Mouse (Mus musculus): ENCODE results near the gene Stip1. TPM values are rescaled to one million over a fixed set of nuclear protein-coding genes. Genes with fewer than 3 reads are reported as not detected.

Stip1 gene
- polyA plus RNA-seq, 1 experiment, result 215 TPM

DNA sequence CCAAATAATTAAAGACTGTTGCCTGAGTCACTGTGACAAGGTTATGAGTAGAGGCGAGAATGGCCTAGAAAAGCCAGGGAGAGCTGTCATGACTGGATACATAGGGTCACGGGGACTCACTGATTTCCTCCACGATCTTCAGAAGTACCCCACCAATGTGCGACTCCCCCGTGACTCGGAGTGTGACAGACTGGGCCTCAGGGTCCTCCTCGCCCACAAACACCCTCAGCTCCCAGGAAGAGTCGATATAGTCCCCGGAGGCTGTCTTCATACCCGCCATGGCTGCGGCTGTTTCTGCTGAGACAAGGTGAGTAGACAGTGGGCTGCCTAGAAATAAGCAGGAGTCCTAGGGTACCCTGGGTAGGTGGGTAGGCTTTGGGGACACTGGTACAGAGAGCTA is 21.2 kb downstream of the Stip1 start:
- no peak for TF ChIP-seq CTCF (IDR thresholded peaks at IDR 0.05; ENCODE audit: borderline replicate concordance, insufficient read depth, low read depth, low read length)
- H3K27ac ChIP-seq (ENCODE audit: insufficient read depth, low read length), result no peak overlapping the region
- WGBS, result 92% methylated on average over 11 of the region's 11 CpGs
- H3K4me3 ChIP-seq (replicated peaks; ENCODE audit: insufficient read depth, low read depth, low read length), result no peak overlapping the region
- DNase-seq, result no peak
- H3K4me1 ChIP-seq (ENCODE audit: control insufficient read depth, insufficient read depth, low read length), result no peaks in the 10 kb centered on the region
- no peaks in the 10 kb centered on the region for H3K27me3 ChIP-seq (ENCODE audit: control insufficient read depth, insufficient read depth, low read length)

DNA sequence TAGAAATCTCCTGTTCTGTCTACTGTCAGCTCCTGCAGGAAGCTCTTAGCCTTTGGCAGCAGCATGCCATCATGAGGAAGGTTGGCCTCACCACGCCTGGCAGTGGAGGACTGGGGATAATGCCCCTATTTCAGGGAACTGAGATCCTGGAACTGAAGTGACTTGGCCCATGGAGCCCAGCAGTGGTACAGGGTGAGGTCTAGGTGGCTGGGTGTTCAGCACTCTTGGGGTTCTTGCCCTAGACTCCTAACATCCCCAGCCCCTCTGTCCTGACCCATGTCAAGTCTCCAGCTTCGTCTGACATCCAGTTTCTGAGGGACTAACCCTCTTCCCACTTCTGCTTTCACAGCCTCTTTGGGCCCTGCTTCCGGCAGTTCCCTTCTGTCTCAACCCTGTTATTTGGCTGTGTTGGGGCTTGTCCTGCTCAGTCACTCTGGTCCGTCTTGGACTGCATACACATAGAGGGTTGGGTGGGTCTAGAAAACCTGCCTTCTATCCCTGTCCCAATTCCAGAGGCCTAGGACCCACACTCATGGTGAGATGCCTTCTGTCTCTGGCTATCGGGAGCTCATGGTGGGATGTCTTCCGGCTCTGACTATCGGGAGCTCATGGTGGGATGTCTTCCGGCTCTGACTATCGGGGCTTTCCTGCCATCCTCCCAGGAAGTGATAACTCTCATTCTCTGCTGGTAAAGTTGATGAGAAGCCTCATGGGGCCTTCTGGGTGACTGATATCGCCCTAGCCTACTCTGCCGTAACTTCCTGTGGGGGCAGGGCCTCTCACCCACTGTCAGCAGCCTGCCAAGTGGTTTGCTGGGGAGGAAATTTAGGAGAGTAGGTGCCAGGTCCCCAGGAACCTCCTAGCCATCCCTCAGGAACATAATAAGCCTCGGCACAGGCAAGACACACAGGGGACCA is 22.0 kb downstream of the Stip1 start:
- WGBS, result 82% methylated on average over 12 of the region's 12 CpGs
- H3K4me1 ChIP-seq (ENCODE audit: control insufficient read depth, insufficient read depth, low read length), result no peaks in the 10 kb centered on the region
- H3K4me3 ChIP-seq (replicated peaks; ENCODE audit: insufficient read depth, low read depth, low read length), result no peak overlapping the region
- no peaks in the 10 kb centered on the region for H3K27me3 ChIP-seq (ENCODE audit: control insufficient read depth, insufficient read depth, low read length)
- no peak overlapping the region for H3K27ac ChIP-seq (ENCODE audit: insufficient read depth, low read length)
- TF ChIP-seq POLR2A (IDR thresholded peaks at IDR 0.05; ENCODE audit: borderline replicate concordance, insufficient read depth, low read length) (no peak), CTCF (IDR thresholded peaks at IDR 0.05; ENCODE audit: borderline replicate concordance, insufficient read depth, low read depth, low read length) (no peak)
- no peak for DNase-seq

DNA sequence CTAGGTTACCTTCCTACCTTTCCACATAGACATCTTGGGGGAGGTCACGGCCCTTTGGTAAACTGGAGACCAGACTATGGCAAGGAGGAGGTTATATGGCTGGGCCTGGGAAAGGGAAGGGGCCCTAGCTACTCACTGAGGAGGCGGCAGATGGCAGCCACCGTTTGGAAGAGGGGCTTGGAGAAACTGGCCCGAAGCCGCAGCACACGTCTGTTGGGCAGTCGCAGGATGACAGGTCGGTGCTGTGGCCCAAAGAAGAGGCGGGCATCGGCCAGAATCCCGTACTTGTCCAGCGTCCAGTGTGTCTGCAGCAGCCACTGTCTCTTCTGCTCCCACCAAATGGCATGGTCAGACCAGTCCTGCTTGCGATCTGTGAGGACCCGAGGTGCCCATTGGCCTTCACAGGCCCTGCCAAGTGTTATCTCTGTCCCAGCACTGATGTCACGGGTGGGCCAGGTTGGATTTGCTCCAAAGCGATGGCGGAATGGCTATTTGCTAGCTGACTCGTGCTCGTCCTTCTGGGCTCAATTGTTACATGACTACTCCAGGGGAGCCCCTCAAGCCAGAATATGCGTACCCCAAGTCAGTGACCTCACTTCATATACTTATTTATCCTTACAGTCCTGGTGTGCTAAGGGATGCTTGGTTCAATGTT is 25.2 kb downstream of the Stip1 start:
- WGBS, result 63% methylated on average over 20 of the region's 20 CpGs
- TF ChIP-seq POLR2A (IDR thresholded peaks at IDR 0.05; ENCODE audit: borderline replicate concordance, insufficient read depth, low read length) (no peak), CTCF (IDR thresholded peaks at IDR 0.05; ENCODE audit: borderline replicate concordance, insufficient read depth, low read depth, low read length) (no peak)
- no peak for DNase-seq
- H3K4me3 ChIP-seq (replicated peaks; ENCODE audit: insufficient read depth, low read depth, low read length), result no peak overlapping the region
- no peaks in the 10 kb centered on the region for H3K27me3 ChIP-seq (ENCODE audit: control insufficient read depth, insufficient read depth, low read length)
- no peaks in the 10 kb centered on the region for H3K4me1 ChIP-seq (ENCODE audit: control insufficient read depth, insufficient read depth, low read length)
- no peak overlapping the region for H3K27ac ChIP-seq (ENCODE audit: insufficient read depth, low read length)

DNA sequence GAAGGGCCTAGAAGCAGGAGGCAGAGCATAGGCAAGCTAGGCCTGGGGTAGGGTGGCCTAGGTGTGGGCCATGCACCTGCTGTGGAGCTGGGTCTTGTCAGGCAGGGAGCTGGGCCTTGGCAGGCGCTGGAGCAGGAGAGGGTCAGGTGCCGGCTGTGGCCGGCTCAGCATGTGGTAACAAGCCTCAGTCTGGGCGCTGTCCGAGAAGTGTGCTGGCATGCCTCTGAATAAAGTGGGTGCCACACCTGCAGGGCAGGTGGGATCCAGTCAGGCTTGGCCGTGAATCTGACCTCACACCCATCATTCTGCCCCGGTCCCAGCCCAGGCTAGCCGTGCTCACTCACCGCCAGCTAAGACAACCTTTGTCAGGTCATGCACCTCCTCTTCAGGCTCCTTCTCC is 25.8 kb downstream of the Stip1 start:
- Histone ChIP-seq H3K4me3 (replicated peaks; ENCODE audit: insufficient read depth, low read depth, low read length) (no peak overlapping the region), H3K4me1 (ENCODE audit: control insufficient read depth, insufficient read depth, low read length) (no peaks in the 10 kb centered on the region), H3K27ac (ENCODE audit: insufficient read depth, low read length) (no peak overlapping the region), H3K27me3 (ENCODE audit: control insufficient read depth, insufficient read depth, low read length) (no peaks in the 10 kb centered on the region)
- no peak for DNase-seq
- 75% methylated on average over 9 of the region's 9 CpGs for WGBS
- TF ChIP-seq POLR2A (IDR thresholded peaks at IDR 0.05; ENCODE audit: borderline replicate concordance, insufficient read depth, low read length) (no peak), CTCF (IDR thresholded peaks at IDR 0.05; ENCODE audit: borderline replicate concordance, insufficient read depth, low read depth, low read length) (no peak)

DNA sequence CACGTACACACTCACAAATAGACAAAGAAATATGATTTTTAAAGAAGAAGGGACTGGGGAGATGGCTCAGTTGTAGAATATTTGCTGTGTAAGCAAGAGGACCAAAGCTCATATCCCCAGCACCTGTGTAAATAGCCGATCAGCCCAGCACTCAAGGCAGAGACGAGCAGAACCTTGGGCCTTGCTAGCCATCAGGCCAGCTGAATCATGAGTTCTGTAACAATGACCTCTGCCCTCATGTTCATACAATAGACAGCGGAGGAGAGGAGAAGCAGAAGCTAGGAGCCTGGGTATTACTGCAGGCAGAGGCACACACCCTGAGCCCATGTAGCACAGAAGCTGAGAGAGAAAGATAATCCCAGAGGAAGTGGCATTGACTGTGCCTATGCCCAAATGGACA is 27.3 kb downstream of the Stip1 start:
- H3K27me3 ChIP-seq (ENCODE audit: control insufficient read depth, insufficient read depth, low read length), result no peaks in the 10 kb centered on the region
- H3K4me1 ChIP-seq (ENCODE audit: control insufficient read depth, insufficient read depth, low read length), result no peaks in the 10 kb centered on the region
- no peak overlapping the region for H3K4me3 ChIP-seq (replicated peaks; ENCODE audit: insufficient read depth, low read depth, low read length)
- no peak for TF ChIP-seq POLR2A (IDR thresholded peaks at IDR 0.05; ENCODE audit: borderline replicate concordance, insufficient read depth, low read length)
- no peak overlapping the region for H3K27ac ChIP-seq (ENCODE audit: insufficient read depth, low read length)
- WGBS, result 87% methylated on average over 4 of the region's 4 CpGs
- DNase-seq, result no peak

DNA sequence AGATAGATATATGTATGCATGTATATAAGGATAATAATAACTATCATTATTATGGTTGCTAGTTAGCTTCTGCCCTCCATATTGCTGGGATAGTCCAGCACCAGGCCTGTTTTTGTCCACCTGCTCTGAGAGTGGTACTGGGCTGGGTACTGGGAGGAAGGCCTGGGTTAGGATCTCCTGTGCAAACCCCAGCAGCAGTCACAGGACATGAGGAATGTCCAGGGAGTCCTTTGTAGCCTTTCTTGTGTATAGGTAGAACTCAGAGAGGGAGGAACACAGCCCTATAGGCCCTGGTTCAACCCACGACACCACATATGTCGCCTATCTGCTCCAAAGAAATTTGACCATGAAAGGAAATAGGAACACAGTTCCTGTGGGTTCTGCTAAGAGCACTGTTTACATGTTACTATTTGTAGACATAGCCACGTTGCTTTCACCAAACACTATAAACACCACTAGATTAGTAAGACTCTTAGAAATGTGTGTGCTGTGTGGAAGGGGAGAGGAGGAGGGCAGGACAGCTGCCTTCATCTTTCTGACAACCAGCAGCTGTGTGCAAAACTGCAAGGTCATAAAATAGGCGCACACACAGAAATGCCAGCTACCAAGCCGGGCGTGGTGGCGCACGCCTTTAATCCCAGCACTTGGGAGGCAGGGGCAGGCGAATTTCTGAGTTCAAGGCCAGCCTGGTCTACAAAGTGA is 32.7 kb downstream of the Stip1 start:
- WGBS, result 87% methylated on average over 9 of the region's 9 CpGs
- Histone ChIP-seq H3K27ac (ENCODE audit: insufficient read depth, low read length) (no peak overlapping the region), H3K4me3 (replicated peaks; ENCODE audit: insufficient read depth, low read depth, low read length) (no peak overlapping the region), H3K4me1 (ENCODE audit: control insufficient read depth, insufficient read depth, low read length) (no peaks in the 10 kb centered on the region), H3K27me3 (ENCODE audit: control insufficient read depth, insufficient read depth, low read length) (no peaks in the 10 kb centered on the region)
- DNase-seq, result no peak
- TF ChIP-seq CTCF (IDR thresholded peaks at IDR 0.05; ENCODE audit: borderline replicate concordance, insufficient read depth, low read depth, low read length) (no peak), POLR2A (IDR thresholded peaks at IDR 0.05; ENCODE audit: borderline replicate concordance, insufficient read depth, low read length) (no peak)

DNA sequence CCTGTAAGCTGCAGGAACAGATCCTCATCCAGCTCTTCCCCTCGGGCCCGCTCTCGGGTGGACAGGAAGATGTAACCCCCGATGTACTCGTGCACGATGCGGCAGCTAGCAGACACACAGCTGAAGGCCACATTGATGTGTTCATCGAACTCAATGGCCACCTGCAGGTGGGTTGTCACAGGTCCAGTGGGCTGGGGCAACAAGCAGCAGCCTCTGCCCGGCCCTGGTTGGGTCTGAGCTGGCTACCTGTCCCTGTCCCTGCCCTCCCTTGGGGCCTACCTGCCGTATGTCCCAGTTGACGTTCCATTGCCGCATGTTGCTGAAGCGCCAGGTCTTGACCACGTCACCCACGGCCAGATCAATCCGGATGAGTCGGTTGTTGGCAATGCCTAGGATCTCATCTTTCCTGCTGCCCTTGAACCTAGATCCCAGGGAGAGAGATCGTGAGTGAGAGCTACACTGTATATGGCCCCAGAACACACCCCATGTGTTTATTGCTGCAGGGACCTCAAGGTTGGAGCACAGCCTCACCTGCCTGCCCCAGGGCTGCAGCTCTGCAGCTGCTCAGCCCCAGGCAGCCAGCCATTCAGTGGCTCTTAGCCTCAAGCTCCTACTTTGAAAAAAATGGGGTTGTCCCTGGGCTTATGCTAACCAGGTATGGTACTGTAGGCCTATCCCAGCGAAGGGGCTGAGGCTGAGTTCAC is 40.3 kb downstream of the Stip1 start:
- H3K27me3 ChIP-seq (ENCODE audit: control insufficient read depth, insufficient read depth, low read length), result no peaks in the 10 kb centered on the region
- H3K4me1 ChIP-seq (ENCODE audit: control insufficient read depth, insufficient read depth, low read length), result peaks cover 7% of the 10 kb centered on the region; the same call in 1 of the 2 replicates
- peak in 1 of 2 experiments; percentile 12 for DNase-seq
- 90% methylated on average over 19 of the region's 19 CpGs for WGBS
- no peak overlapping the region for H3K4me3 ChIP-seq (replicated peaks; ENCODE audit: insufficient read depth, low read depth, low read length)
- H3K27ac ChIP-seq (ENCODE audit: insufficient read depth, low read length), result no peak overlapping the region
- TF ChIP-seq POLR2A (IDR thresholded peaks at IDR 0.05; ENCODE audit: borderline replicate concordance, insufficient read depth, low read length) (no peak), CTCF (IDR thresholded peaks at IDR 0.05; ENCODE audit: borderline replicate concordance, insufficient read depth, low read depth, low read length) (no peak)
